Mouse (Mus musculus): Measurements from ENCODE around the gene Plk4. TPM values are rescaled to one million over a fixed set of nuclear protein-coding genes. Genes with fewer than 3 reads are reported as not detected.

The Plk4 gene
- polyA plus RNA-seq (2014; fragmentation: Illumina TruSeq; extraction: RNeasy Lipid Tissue Mini Kit (QIAGEN cat#74804); ENCODE audit: low read depth, low replicate concordance): 14.9 TPM

DNA sequence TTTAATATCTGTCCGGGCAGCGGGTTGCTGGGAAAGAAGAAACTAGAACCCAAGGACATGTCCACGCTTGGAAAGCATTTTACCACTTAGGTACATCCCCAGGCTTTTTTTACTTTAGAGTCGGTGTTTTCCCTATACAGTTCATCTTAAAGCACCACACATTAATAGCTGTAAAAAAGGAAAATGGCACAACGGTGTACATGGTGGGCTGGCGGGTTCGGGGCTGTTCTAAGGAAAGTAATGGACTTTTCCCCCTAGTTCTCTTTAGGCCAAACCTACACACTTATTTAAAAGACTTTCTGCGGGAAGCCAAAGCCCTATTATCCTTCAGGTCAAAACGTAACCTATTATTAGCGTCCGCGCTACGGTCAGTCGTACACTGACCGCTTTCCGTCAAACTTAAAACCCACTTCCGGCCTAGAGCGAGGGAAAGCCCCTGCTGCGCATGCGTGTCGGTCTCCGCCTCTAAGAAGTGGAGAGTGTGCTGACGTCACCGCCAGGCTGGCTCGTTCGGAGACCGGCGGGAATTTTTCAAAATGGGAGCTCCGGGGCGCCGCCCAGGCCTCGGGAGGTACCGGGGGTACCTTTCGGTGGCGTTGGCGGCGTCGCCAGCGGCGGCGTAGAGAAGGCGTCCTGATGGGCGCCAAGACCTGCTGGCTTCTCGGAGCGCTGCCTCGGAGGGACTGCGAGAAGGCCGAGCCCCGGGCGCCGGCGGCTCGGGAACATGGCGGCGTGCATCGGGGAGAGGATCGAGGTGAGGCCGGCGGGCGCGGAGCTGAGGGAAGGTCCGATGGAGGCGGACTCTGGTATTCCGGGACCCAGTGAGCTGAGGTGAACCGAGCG is at the start of gene Plk4:
Gene Plk4, plus strand, starts transcription at position 490 of the 843 bp plus-strand sequence.

DNA sequence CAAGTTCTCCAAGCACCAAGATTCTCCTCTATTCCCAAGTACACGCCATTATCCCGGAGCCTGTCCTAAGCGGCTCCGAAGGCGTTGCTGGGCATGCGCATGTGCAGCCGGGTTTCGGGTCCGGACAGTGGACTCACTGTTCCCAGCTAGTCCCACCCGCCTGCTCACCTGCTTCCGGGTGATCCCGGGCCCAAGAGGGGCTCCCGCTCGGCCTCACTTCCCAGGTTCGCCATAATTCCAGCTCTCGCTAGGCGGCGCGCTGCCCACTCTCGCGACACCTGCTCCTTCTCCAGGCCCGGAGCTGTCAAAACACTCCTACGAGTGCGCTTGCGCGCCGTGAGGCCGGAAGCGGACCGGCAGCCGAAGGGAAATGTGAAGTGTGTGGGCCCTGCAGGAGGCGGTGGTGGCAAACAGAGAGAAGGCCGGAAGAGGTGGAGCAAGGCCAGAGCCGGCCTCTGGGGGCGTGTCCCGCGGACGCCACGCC is 46.7 kb downstream of the Plk4 start, which contains the start of gene Mfsd8:
Gene Mfsd8, minus strand, starts transcription at position 414 of the 484 bp plus-strand sequence.

DNA sequence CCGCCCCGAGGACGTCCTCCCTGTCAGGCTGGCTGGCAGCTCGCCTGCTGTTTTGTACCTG is 47.0 kb downstream of the Plk4 start, which contains the start of gene Abhd18:
Gene Abhd18, plus strand, starts transcription at position 14 of the 61 bp plus-strand sequence.

Other genes starting within 250 kb of the Plk4 start
- gene Slc25a31, start 91.2 kb upstream of the Plk4 start, polyA plus RNA-seq (2014; fragmentation: Illumina TruSeq; extraction: RNeasy Lipid Tissue Mini Kit (QIAGEN cat#74804); ENCODE audit: low read depth, low replicate concordance): 0.32 TPM
- gene Hspa4l, start 55.5 kb upstream of the Plk4 start, polyA plus RNA-seq (2014; fragmentation: Illumina TruSeq; extraction: RNeasy Lipid Tissue Mini Kit (QIAGEN cat#74804); ENCODE audit: low read depth, low replicate concordance): 90.5 TPM
- 33.2 TPM for gene Mfsd8, start 46.9 kb downstream of the Plk4 start, polyA plus RNA-seq (2014; fragmentation: Illumina TruSeq; extraction: RNeasy Lipid Tissue Mini Kit (QIAGEN cat#74804); ENCODE audit: low read depth, low replicate concordance)
- 27.0 TPM for gene Abhd18, start 47.0 kb downstream of the Plk4 start, polyA plus RNA-seq (2014; fragmentation: Illumina TruSeq; extraction: RNeasy Lipid Tissue Mini Kit (QIAGEN cat#74804); ENCODE audit: low read depth, low replicate concordance)
- gene 1700034I23Rik, start 102.5 kb downstream of the Plk4 start, polyA plus RNA-seq (2014; fragmentation: Illumina TruSeq; extraction: RNeasy Lipid Tissue Mini Kit (QIAGEN cat#74804); ENCODE audit: low read depth, low replicate concordance): not detected
- 124 TPM for gene Larp1b, start 149.8 kb downstream of the Plk4 start, polyA plus RNA-seq (2014; fragmentation: Illumina TruSeq; extraction: RNeasy Lipid Tissue Mini Kit (QIAGEN cat#74804); ENCODE audit: low read depth, low replicate concordance)